Mouse (Mus musculus) lung, postnatal 0 days (tissue): Measurements from ENCODE around the gene Slc25a17.

Source experiments
- CTCF ChIP-seq: IDR thresholded peaks from 2 replicates; pipeline ENCODE4 v1.5.1; 2016; ENCODE audit warnings: antibody characterized with exemption, mild to moderate bottlenecking
- EP300 ChIP-seq: IDR thresholded peaks from 2 replicates; pipeline ENCODE4 v1.6.1; 2016; ENCODE audit warnings: antibody characterized with exemption, mild to moderate bottlenecking, control low read depth

DNA sequence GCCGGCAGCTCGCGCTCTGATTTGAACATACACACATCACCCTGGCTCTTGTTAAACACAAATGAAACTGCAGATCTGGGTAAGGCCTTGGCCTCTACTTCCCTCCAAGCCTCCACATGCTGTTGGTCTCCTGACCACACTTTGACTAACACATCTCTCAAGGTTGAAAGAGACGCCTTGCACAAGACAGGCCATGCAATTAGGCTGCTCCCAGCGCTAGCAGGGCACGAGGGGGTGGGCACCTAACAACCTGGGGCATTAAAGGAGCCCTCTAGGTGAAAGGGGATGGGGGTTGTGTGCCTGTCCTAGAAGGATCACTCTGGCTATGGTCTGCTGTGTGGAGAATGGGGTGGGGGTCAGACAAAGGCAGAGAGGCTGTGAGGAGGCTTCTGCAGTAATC, 81.9 kb downstream of the Slc25a17 start:
- TF ChIP-seq EP300 (no peak), CTCF (no peak)
